Mouse (Mus musculus) left cerebral cortex, postnatal 10 days (tissue): ENCODE results near the gene Tenm3. TPM values are rescaled to one million over a fixed set of nuclear protein-coding genes. Genes with fewer than 3 reads are reported as not detected.
A peak's percentile ranks its signal among the peaks of the same experiment; 100 is the strongest.
"Not testable (repeated sequence)": the region's sequence is repeated elsewhere in the genome, so short reads cannot be mapped to it uniquely, and the experiment has no call there.

Experiments
- DNase-seq, 2 experiments: peaks; one replicate each; pipeline ENCODE4 v3.0.0; 2021 to 2022; ENCODE audit warnings: low spot score in 2 of 2, mixed read lengths in 1 of 2; ENCODE audit errors: extremely low spot score in 1 of 2
- intact Hi-C: fragments of 180-260 bp; cut with DNase I; formaldehyde crosslinking; loops from one replicate; pipeline ENCODE4 v1.15.1; 2025
- total RNA-seq, 2 experiments: library from RNA; stranded (reverse); gene quantifications; 2 replicates each; pipeline ENCODE4 v1.2.3; 2021

Gene Tenm3
- total RNA-seq, 2 experiments from 2014 or later, result 130 to 135 TPM

DNA sequence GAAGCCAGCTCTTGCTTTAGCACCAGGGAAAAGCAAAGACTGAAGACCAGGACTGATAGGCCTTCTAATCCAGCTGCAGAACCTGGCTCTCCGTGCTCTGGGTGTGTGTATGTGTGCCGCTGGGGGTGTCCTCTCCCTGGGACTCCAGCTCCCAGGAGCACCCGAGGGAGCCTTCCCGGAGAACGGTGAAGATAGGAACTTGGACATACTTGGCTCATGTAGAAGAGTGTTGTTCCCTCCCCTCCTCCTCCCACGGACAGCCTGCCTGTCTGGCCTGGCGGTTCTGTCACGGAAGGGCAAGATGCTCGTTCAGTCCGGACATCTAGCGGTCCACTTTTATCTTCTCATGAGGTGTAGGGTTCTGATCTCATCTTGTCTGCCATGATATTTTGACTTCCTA is 622.4 kb downstream of the Tenm3 start:
- DNase-seq, result no peak
- intact Hi-C loops, result loop anchor here (2.0 to 10.0 kb wide), 3 partner anchors 153 to 1603 kb away; no protein-coding TSS in a partner anchor

DNA sequence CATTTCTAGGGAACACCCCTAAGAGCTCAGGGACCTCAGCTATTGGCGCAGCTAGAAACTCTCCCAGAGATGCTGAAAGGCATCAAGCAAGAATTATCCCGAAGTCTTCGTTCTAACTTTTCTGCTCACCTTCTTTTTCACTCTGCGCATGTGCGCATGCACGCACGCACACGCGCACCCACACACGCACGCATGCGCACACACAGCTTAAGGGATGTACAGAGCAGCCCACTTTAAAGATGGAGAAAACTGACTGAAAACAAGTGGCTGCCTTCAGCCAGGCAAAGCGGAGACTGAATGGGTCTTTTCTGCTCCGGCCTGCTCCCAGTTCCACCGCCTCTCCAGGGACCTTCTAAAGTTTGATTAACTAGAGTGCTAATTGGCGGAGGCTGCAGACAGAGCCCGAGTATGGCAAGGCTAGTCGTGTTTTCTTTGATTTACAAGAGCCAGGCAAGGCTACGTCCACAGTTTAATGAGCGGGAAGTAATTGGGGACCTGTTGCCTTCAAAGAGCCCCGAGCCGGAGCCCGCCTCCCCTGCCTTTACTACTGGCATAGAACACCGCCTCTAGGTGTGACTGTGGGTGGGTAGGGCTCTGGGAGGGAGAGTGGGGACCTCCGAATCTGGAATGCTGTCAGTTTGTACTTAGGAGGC is 623.1 kb downstream of the Tenm3 start:
- intact Hi-C loops, result loop anchor here (2.0 to 10.0 kb wide), 3 partner anchors 154 to 1604 kb away; no protein-coding TSS in a partner anchor
- no peak for DNase-seq

DNA sequence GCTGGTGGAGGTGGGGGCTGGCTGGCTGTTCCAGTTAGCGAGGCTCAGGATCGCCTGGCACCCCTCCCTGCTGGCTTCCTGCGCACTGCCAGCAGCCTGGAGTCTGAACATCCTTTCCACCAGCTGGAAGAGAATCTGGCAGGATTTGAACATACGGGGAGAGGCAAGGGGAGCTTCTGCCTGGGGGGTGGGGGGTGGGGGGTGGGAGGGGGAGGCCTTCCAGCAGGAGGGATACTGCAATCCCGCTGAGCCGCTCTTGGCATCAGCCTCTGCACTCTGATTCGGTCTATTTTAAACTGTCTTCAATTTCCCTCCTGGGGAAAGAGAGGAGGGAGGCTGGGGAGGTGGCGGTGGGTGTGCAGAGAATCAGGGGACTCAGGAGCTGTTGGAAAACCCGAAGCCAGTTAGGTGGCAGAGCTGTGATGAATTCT is 628.7 kb downstream of the Tenm3 start:
- intact Hi-C loops, result no loop called here

DNA sequence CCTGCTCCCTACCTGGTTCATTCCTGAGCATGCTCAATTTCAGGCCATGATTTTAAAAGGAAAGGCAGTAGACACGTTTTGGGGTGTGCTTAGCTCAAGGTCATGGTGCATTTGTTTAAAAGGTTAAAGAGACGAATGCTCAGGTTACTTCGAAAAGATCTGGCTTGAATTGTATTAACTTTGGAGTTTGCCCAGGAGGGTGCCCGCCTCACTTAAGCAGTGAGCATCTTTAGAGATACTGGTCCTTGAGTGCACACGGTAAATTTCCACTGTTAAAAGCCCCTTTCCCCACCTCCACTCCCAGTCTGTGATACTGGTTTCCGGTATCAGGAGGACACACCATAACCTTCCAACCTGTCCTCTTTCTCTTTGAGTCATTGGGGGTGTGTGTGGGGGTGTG is 629.4 kb downstream of the Tenm3 start:
- intact Hi-C loops, result no loop called here
- DNase-seq, result no peak

More for the DNA sequence above, 628.7 kb downstream of the Tenm3 start:
- DNase-seq, result peak; percentile 73 to 76

DNA sequence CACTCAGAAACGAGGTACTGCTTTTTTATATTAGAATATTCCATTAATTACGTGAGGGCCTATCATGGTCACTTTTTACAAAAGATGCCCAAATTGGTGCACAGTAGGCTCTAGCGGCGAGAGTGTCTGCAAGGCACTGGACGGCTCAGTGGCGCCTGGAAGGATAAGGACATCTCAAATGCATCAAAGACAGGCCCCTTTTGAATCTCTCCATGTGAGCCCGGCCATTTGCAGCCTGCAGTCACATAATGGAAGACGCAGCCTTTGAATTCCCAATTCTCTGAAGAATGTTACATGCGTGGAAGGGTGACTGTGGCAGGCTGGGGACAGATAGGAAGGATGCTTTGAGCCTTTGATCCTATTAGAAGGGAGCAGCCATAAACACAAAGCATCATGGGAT is 631.8 kb downstream of the Tenm3 start:
- intact Hi-C loops, result no loop called here
- no peak for DNase-seq

DNA sequence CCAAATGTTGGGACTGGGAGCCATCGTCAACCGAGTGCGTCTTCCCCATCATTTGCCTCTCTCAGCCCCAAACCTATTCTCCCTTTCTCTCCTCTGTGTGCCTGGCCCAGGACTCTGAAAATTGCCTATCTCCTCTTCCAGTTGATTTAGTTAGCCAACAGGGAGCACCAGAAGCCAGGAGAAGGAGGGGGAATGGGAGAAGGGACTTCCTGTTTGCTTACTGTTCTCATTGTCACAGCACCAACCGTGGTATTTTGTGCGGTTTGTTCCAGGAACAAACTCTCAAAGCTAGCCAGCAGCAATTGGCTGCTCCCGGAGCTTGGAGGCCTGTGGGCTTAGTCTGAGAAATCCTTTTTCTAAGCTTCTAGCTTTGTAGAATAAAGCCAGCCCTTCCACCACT is 636.2 kb downstream of the Tenm3 start:
- no peak for DNase-seq
- intact Hi-C loops, result no loop called here

DNA sequence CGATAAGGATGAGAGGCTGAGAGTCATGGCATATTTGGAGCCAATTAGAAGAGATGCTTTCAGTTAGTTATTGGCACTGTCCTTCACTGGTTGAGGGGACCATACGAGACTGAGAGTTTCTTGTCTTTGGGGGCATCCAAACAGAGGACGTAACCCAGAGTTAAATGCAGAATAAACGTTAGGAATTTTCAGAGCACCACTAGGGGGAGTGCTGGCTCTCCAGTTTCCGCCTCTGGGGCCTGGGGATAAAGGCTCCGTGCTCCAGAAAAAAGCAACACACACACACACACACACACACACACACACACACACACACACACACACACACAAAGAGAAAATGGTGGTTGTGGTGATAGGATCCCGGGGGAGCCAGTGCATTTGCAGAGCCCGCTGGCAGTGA is 636.8 kb downstream of the Tenm3 start:
- no peak for DNase-seq
- intact Hi-C loops, result no loop called here

DNA sequence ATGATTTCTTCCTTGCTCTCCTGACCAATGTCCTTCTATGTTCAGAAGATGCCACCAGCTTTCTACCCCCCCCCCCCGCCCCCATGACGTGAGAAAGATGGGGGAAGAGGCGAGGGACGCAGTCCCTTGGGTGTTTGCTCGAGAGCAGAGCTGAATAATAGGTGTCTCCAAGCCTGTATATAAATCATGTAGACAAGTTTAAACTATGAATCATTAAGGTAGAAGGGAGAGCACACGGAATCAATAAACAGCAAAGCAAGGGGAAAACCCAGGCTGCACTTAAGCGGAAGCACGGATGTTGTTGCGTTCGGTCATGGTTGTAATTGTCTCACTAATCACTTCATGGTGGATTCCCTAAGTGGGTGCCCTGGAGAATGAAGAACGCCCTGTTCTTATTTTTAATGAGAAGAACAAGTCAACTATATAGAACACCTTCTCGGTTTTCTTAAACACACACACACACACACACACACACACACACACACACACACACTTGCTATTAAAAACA is 638.9 kb downstream of the Tenm3 start:
- intact Hi-C loops, result no loop called here
- no peak for DNase-seq

DNA sequence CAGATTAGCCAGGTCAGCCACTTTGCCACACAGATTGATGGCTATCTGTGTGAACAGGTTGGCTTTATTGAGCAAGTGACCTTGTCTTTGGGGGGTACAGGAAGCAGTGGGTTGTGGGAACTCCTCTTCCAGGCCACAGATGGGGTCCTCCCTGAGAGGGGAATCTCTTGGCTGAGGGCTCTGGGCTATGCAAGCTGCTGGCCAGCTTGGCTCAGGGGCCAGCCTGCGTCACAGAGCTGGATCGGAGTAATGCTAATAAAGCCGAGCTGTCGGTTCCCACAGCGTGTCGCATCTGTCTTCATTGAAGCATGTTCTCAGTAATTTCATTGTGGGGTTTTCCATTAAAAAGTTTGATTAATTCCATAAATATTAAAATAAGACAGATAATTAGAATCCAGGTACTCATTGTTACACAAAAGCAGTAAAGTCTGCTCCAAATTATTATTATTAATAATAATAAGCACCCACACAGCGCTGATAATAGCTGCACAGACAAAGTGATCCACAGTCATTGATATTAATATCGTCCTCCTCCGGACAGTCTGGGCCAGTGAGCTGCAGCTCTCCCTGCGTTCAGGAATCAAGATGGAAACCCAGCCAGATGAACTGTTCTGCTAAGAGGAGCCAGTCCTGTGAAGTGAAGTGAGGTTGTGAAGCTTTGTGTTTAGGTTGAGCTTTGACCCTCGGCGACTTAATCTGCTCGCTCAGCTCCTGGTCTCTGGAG is 639.5 kb downstream of the Tenm3 start:
- intact Hi-C loops, result no loop called here
- DNase-seq, result no peak

DNA sequence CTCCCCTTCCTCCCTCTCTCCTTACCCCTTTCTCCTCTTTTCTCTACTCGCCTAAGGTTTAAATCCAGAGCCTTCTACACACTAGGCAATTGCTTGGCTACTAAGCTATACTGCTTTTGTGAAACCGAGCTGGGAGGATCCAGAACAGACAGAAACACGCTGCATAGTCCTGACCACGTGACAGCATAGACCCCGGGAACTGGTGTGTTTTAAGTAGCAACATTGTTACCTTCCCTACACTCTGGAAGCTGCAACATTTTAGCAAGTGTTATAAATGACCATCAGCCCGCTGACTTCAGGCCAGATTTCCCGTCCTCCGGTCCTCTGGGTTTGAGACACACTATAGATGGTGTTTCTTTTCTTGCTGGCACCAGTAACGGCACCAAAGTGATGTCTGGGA is 640.1 kb downstream of the Tenm3 start:
- intact Hi-C loops, result no loop called here
- DNase-seq, result no peak

DNA sequence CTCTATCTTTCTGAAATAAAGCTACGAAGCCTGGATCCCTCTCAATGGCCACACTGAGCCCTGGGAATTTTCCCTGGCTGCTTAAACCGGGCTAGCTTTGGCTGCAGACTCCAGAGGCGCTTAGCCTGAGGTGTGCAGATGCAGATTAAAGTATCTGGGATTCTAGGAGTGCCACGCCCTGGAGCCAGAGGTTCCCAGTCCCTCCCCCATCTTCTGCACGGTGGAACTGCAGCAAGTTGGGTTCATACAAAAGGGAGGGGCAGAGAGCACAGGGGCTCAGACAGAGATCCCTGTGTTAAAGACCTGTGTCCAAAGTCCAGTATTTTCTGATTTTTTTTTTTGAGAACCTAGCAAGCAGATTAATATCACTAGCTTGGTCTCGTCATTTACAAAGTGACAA is 640.6 kb downstream of the Tenm3 start:
- intact Hi-C loops, result no loop called here
- DNase-seq, result no peak

DNA sequence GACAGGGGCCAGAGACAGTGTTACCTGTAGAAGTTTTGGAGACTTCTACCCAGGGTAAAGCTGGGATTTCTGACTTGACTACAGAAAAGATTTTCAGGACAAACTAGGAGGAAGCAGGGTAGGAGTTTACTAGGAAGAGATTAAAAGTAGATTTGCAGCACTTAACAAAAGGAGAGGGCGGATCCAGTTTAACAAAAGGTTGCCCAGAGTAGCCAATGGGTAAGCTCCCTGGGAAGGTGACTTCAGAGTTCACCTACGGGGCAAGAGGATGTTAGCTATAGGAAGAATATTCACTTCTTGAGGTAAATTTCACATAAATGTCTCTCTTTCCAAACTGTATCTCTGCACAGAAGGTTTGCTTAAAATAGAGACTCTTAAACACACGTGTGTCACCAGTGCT is 641.1 kb downstream of the Tenm3 start:
- intact Hi-C loops, result no loop called here
- no peak for DNase-seq

DNA sequence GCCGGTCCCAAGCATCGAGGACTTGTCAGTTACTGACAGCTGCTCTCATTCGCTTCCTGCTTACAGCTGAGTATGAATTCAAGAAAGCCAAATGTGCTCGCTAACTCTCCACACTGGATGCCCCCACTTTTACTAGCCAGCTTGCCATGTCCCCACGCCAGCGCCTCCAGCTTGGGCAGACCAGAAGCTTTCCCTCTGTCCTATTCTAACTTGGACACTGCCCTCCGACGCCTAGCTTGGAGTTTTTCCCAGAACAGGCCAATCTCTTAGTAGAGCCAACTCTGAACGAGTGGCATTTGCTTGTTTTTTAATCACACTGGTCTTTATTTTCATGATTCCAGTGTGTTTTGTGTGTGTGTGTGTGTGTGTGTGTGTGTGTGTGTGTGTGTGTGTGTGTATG is 644.6 kb downstream of the Tenm3 start:
- DNase-seq, result no peak
- intact Hi-C loops, result no loop called here

DNA sequence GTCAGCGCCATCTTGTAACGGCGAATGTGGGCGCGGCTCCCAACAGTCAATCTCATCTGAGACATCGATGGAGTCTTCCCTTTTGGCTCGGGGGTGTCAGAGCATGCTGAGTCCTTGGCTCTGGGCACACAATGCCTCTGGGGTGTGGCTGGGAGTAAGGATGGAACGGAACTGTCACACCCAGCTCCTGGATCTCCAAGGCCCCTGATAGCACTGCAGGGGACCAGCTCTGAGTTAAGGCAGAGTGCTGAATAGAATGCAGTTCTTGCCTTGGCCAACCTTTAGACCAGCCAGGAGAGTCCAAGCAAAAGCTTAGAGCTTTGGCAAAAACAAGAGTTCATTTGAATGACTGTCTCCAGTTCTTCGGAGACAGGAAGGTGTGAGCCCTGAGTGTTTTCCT is 647.8 kb downstream of the Tenm3 start:
- intact Hi-C loops, result no loop called here
- DNase-seq, result no peak

DNA sequence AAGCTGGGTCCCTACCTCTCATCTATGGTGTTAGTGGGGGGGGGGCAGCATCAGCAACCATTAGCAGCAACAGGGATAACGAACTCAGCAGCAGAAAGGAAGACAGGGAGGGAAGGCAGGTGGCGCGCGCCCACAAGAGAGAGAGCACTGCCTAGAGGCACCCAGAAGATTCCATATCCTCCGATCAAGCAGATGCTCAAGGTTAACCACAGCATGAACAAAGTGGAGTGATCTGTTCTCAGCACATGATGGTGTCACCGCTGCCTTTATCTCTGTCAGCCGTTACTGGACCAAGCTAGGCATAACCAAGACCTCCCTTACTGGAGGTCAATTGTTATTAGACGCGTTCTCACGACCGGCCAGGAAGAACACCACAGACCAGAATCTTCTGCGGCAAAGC is 655.2 kb downstream of the Tenm3 start:
- DNase-seq, result no peak
- intact Hi-C loops, result no loop called here

DNA sequence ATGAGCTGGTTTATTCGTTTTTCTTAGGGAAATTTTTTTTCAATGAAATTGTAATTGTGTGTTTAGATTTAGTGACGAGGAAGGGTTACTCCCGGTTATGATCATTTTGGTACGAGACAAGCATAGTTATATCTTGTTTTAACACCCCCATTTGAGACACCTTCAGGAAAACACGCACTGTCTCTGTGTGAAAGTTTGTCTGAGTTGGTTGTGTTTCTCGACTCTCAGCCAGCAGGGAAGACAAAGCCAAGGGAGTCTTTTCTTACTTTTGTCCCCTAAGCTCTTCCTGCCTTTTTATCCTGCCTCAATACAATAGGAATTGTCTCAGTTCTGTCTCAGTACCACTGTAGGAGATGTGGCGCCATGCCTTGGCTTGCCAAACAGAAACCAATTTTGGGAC is 660.0 kb downstream of the Tenm3 start:
- no peak for DNase-seq
- intact Hi-C loops, result no loop called here

DNA sequence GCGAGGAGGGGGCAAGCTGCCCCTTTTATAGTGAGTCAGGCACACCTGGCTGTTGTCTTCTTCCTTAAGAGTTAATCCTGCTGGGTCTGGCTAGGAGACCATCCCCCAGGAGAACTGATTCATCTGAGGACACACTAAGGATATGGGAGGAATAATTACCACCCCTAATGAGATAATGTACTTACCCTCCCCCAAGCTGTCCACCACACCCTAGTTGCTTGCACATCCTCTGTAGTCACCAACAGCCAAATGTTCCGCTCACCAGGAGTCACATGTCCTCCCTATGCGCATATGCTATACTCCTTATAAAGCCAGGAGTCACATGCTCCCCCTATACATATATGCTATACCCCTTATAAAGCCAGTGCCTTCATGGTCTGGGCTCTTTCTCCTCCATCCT is 662.8 kb downstream of the Tenm3 start:
- intact Hi-C loops, result no loop called here
- no peak for DNase-seq

DNA sequence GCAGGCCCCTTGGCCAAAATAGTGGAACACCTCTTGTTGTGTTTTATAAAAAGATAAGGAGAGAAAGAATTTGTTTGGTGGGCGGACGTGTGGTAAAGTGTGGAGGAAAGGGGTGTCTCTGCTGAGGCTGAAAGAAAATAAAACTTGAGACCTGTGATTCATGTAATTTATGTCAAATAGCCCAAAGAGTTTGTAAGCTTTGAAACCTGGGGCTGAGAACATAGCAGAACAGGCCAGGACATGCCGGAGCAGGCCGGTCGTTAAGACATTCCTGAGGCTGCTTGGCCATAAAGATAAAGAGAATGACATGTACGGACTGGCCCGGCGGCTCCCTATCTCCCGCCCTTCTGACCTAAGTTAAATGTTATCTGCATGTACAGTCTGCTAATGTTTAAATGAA is 663.6 kb downstream of the Tenm3 start:
- DNase-seq, intact Hi-C loops: not testable (repeated sequence)

DNA sequence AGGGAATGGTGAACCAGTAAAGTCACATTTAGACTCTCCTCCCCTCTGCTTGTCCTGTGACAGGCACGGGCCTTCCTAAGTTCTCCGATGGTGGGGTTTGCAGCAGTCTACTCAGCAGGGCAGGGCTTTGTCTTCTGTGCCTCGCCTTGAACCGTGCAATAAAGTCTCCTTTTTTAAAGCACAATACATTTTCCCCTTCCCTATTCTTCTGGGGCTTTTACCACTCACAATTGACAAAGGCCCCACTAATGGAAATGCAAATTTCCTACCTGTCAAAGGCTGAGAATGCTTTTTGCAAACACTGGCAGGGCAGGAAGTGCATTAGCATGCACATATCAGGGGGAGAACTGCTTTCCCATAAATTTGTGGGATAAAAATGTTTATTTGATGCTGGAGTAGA is 664.8 kb downstream of the Tenm3 start:
- DNase-seq, result no peak
- intact Hi-C loops, result no loop called here

DNA sequence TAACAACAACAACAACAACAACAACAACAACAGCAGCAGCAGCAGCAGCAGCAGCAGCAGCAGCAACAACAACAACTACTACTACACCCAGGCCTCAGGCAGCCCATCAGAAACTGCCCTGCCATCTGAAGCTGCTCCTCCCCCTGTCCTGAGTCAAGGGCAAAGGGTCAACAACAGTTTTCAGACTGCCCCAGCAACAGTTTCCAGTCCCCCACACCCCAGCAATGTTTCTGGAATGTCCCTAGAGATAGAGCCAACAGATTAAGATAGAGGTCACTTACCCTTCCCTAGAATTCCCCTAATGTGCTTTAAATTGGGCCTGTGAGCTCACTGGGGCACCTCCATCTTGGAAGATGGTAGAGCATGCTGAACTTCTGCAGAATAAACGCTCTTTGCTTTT is 665.9 kb downstream of the Tenm3 start:
- intact Hi-C loops, result no loop called here
- DNase-seq, result no peak
